Mouse (Mus musculus): Measurements from ENCODE around the gene G3bp2. TPM values are rescaled to one million over a fixed set of nuclear protein-coding genes. Genes with fewer than 3 reads are reported as not detected.

The G3bp2 gene
- polyA plus RNA-seq, 1 experiment: 123 TPM

DNA sequence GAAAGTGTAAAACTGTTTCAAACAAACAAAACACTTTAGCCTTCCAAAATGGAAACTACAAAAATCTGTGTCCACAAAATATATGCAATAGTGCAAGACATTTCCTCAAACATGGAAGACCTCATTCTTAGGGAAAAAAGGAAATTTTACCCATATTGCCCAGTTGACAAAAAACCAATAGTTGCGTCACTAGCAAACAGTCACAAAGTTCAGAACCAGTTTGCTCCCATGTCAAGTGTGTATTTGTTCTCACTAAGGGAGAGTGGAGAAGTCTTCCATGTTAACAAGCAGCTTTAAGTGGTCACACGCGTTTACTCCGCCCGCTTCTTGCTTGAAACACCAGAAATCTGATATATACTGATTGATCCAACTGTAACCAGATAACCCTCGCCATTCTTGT, 30.7 kb downstream of the G3bp2 start:
- WGBS: 99% methylated on average over 6 of the region's 6 CpGs
- no peaks in the 10 kb centered on the region for H3K27me3 ChIP-seq (ENCODE audit: control insufficient read depth, insufficient read depth, low read length)
- DNase-seq: no peak
- no peak overlapping the region for H3K4me3 ChIP-seq (replicated peaks; ENCODE audit: insufficient read depth, low read depth, low read length)
- no peak overlapping the region for H3K27ac ChIP-seq (ENCODE audit: insufficient read depth, low read length)
- H3K4me1 ChIP-seq (ENCODE audit: control insufficient read depth, insufficient read depth, low read length): no peaks in the 10 kb centered on the region
- TF ChIP-seq CTCF (IDR thresholded peaks at IDR 0.05; ENCODE audit: borderline replicate concordance, insufficient read depth, low read depth, low read length): no peak
- no peak for TF ChIP-seq POLR2A (IDR thresholded peaks at IDR 0.05; ENCODE audit: borderline replicate concordance, insufficient read depth, low read length)

DNA sequence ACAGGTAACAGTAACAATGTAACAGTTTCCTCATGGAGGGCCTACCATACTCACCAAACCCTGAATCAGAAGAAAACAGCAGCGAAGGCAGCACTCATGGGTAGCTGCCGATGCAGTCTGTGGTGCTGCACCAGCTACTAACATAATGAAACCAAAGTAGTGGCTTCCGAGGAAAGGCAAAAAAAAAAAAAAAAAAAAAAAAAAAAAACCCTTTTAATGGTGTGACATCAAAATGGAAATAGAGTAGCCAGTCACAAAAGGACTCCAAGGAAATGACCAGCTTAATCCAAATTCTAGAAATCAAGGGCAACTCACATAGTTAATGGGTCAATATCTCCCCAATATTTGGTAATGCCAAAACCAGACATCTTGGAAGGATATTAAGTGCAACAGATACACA, 33.1 kb downstream of the G3bp2 start:
- Histone ChIP-seq H3K27ac (ENCODE audit: insufficient read depth, low read length) (no peak overlapping the region), H3K27me3 (ENCODE audit: control insufficient read depth, insufficient read depth, low read length) (no peaks in the 10 kb centered on the region), H3K4me3 (replicated peaks; ENCODE audit: insufficient read depth, low read depth, low read length) (no peak overlapping the region), H3K4me1 (ENCODE audit: control insufficient read depth, insufficient read depth, low read length) (no peaks in the 10 kb centered on the region)
- 83% methylated on average over 3 of the region's 3 CpGs for WGBS
- no peak for TF ChIP-seq POLR2A (IDR thresholded peaks at IDR 0.05; ENCODE audit: borderline replicate concordance, insufficient read depth, low read length)
- no peak for TF ChIP-seq CTCF (IDR thresholded peaks at IDR 0.05; ENCODE audit: borderline replicate concordance, insufficient read depth, low read depth, low read length)
- DNase-seq: no peak

DNA sequence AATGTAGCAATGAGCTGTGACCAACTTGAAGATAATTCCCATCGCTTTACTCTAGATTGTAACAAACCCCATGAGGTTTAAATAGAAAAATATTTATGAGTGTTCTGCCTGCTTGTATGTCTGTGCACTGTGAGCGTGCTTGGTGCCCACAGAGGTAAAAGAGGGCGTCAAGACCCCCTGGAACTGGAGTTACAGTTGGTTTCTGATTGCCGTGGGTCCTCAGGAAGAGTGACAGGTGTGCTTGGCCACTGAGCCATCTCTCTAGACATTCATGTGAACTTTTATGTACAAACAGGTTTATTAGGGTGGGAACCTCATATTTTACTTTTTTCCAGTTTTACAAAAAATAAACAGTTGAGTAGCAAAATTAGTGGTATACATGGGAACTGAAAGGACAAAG, 39.7 kb downstream of the G3bp2 start, which contains the start of gene Cdkl2:
Cdkl2 (minus strand) TSS at position 101 of the 400 bp plus-strand sequence.
- TF ChIP-seq POLR2A (IDR thresholded peaks at IDR 0.05; ENCODE audit: borderline replicate concordance, insufficient read depth, low read length): no peak
- TF ChIP-seq CTCF (IDR thresholded peaks at IDR 0.05; ENCODE audit: borderline replicate concordance, insufficient read depth, low read depth, low read length): no peak
- 64% methylated on average over 4 of the region's 4 CpGs for WGBS
- Histone ChIP-seq H3K4me3 (replicated peaks; ENCODE audit: insufficient read depth, low read depth, low read length) (peak within 1 kb of the TSS; percentile 94), H3K27ac (ENCODE audit: insufficient read depth, low read length) (peak within 1 kb of the TSS; percentile 74), H3K27me3 (ENCODE audit: control insufficient read depth, insufficient read depth, low read length) (no peaks in the 10 kb centered on the region), H3K4me1 (ENCODE audit: control insufficient read depth, insufficient read depth, low read length) (peaks cover 5% of the 10 kb centered on the region)
- no peak for DNase-seq

DNA sequence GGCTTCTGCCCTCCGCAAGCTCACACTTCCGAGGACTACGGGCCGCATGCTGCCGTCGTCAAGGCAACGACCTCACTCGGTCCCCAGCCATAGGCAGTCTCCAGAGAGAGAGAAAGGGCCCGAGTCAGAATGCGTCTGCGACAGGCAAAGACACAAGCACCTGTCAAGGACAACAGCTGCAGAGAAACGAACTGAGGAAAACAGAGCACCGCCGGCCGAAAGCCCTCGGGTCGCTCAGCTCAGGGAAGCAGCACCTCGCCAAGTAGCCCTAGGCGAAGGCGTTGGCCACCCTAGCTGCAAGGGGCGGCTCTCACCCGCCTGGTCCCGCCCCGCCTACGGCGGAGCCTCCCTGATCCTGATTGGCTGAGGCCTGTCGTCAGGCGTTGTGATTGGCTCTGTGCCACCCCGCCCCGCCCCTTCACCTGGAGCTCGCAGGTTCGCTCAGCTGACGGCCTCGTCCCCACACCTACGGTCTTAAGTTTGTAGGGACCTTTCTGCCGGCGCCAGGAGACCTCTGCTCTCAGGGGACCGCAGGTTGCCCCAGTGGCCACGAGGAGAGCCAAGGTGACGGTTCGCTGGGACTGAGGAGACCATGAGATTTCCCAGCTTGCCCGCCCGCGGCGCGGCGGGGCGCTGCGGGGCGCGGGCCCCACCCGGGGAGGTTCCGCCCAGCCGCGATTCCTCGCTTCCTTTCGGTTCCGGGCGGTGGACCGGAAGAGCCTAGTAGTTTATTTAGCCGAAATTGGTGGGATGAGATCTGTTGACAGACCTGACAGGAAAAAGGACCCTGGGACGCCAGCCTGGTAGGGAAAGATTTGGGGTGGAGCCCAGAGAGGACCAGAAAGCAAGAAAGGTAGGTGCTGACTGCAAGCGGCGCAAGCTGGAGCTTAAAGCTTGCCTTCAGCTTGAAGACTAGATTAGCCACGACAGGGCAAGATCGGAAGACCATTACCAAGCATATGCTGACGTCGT, 40.9 kb downstream of the G3bp2 start:
- H3K4me1 ChIP-seq (ENCODE audit: control insufficient read depth, insufficient read depth, low read length): peaks cover 5% of the 10 kb centered on the region
- peak overlapping the region; percentile 74 for H3K27ac ChIP-seq (ENCODE audit: insufficient read depth, low read length)
- peak; percentile 98 to 99 for DNase-seq
- H3K4me3 ChIP-seq (replicated peaks; ENCODE audit: insufficient read depth, low read depth, low read length): peak overlapping the region; percentile 94
- H3K27me3 ChIP-seq (ENCODE audit: control insufficient read depth, insufficient read depth, low read length): no peaks in the 10 kb centered on the region
- under 1% methylated on average over 68 of the region's 68 CpGs for WGBS
- TF ChIP-seq CTCF (IDR thresholded peaks at IDR 0.05; ENCODE audit: borderline replicate concordance, insufficient read depth, low read depth, low read length): no peak
- TF ChIP-seq POLR2A (IDR thresholded peaks at IDR 0.05; ENCODE audit: borderline replicate concordance, insufficient read depth, low read length): peak; percentile 65; the same call in 1 of the 2 replicates

DNA sequence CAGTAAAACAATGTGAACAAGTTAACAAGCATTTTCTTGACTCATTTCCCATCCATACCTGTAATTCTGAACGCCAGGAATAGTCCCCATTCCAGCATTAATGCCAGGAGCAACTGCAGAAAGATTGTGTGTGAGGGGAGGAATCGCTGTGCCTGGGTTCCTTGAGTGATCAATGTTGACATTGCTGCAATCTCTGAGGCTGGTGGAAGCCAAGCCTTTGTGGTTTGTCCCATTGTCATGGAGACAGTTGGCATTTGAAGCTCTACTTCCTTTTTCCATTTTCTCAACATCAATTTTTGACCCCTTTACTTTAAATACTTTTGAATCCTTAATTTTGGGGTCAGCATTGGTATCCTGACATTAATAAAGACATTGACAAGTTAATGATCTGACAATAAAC, 63.6 kb downstream of the G3bp2 start:
- TF ChIP-seq CTCF (IDR thresholded peaks at IDR 0.05; ENCODE audit: borderline replicate concordance, insufficient read depth, low read depth, low read length): no peak
- TF ChIP-seq POLR2A (IDR thresholded peaks at IDR 0.05; ENCODE audit: borderline replicate concordance, insufficient read depth, low read length): no peak
- Histone ChIP-seq H3K27me3 (ENCODE audit: control insufficient read depth, insufficient read depth, low read length) (no peaks in the 10 kb centered on the region), H3K4me3 (replicated peaks; ENCODE audit: insufficient read depth, low read depth, low read length) (no peak overlapping the region), H3K27ac (ENCODE audit: insufficient read depth, low read length) (no peak overlapping the region), H3K4me1 (ENCODE audit: control insufficient read depth, insufficient read depth, low read length) (no peaks in the 10 kb centered on the region)
- WGBS: 40% methylated on average over 2 of the region's 2 CpGs
- no peak for DNase-seq

DNA sequence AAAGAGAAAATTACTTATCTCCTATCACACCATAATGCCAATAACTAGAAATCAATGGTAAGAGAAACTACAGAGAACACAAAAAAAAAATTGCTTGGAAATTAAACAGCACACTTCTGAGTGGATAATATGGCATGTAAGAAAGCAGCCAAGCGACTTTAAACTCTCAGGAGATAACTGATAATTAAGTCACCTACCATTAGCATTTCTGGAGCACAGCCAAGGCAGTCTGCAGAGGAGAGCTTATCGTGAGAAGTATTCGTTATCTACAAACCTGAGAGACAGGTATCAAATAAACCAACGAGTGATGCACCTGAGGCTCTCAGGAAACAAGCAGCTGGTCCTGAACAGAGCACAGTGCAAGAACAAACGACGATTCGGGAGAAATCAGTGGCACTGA, 71.8 kb downstream of the G3bp2 start:
- H3K4me3 ChIP-seq (replicated peaks; ENCODE audit: insufficient read depth, low read depth, low read length): no peak overlapping the region
- no peaks in the 10 kb centered on the region for H3K27me3 ChIP-seq (ENCODE audit: control insufficient read depth, insufficient read depth, low read length)
- no peaks in the 10 kb centered on the region for H3K4me1 ChIP-seq (ENCODE audit: control insufficient read depth, insufficient read depth, low read length)
- WGBS: 70% methylated on average over 7 of the region's 7 CpGs
- no peak for TF ChIP-seq POLR2A (IDR thresholded peaks at IDR 0.05; ENCODE audit: borderline replicate concordance, insufficient read depth, low read length)
- TF ChIP-seq CTCF (IDR thresholded peaks at IDR 0.05; ENCODE audit: borderline replicate concordance, insufficient read depth, low read depth, low read length): no peak
- no peak for DNase-seq
- H3K27ac ChIP-seq (ENCODE audit: insufficient read depth, low read length): no peak overlapping the region

DNA sequence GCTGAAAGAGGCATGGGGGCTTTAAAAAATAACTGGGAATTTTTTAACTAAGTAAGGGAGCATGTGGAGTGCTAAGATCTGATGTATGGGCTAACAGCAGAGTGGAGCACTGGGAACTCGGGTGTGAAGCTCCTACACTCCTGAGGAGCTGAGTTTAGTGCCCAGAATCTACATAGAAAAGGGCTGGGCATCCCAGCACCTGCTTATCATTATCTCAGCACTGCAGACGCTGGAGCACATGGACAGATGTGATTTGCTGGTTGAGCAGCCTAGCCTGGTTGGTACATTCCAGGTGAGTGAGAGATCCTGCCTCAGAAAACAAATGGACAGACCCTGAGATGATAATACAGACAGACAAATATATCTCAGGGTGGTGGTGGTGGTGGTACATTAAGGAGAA, 73.7 kb downstream of the G3bp2 start:
- TF ChIP-seq CTCF (IDR thresholded peaks at IDR 0.05; ENCODE audit: borderline replicate concordance, insufficient read depth, low read depth, low read length): no peak
- no peak for TF ChIP-seq POLR2A (IDR thresholded peaks at IDR 0.05; ENCODE audit: borderline replicate concordance, insufficient read depth, low read length)
- 50% methylated on average over 2 of the region's 2 CpGs for WGBS
- Histone ChIP-seq H3K4me1 (ENCODE audit: control insufficient read depth, insufficient read depth, low read length) (no peaks in the 10 kb centered on the region), H3K27me3 (ENCODE audit: control insufficient read depth, insufficient read depth, low read length) (no peaks in the 10 kb centered on the region), H3K27ac (ENCODE audit: insufficient read depth, low read length) (no peak overlapping the region), H3K4me3 (replicated peaks; ENCODE audit: insufficient read depth, low read depth, low read length) (no peak overlapping the region)
- no peak for DNase-seq

DNA sequence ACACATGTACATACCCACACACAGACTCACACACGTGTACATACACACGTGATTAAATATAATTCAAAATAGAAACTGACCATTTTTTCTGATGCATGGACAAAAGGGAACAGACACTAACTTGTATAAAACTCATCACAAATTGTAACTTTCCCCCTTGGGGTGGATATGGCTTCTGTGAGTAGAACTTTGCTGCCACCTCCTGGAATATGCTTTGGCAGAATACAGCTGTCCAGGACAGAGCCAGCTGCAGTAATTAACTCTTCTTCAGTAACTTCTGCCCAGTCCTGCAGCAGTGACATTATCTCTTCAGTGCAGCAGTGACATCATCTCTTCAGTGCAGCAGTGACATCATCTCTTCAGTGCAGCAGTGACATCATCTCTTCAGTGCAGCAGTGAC, 80.5 kb downstream of the G3bp2 start:
- TF ChIP-seq CTCF (IDR thresholded peaks at IDR 0.05; ENCODE audit: borderline replicate concordance, insufficient read depth, low read depth, low read length) (no peak), POLR2A (IDR thresholded peaks at IDR 0.05; ENCODE audit: borderline replicate concordance, insufficient read depth, low read length) (no peak)
- 68% methylated on average over 2 of the region's 2 CpGs for WGBS
- Histone ChIP-seq H3K4me3 (replicated peaks; ENCODE audit: insufficient read depth, low read depth, low read length) (no peak overlapping the region), H3K27me3 (ENCODE audit: control insufficient read depth, insufficient read depth, low read length) (no peaks in the 10 kb centered on the region), H3K27ac (ENCODE audit: insufficient read depth, low read length) (no peak overlapping the region), H3K4me1 (ENCODE audit: control insufficient read depth, insufficient read depth, low read length) (no peaks in the 10 kb centered on the region)
- DNase-seq: no peak

Other genes starting within 250 kb of the G3bp2 start
- 51.3 and 55.1 TPM in 2 replicates for gene Rchy1, start 120.7 kb downstream of the G3bp2 start, polyA plus RNA-seq (2012; rRNA removed)
- 0.20 TPM in 1 of 2 replicates, not detected in the other for gene Odaph, start 96.2 kb downstream of the G3bp2 start, polyA plus RNA-seq (2012; rRNA removed)
- 9.1 and 11.1 TPM in 2 replicates for gene Cdkl2, start 39.8 kb downstream of the G3bp2 start, polyA plus RNA-seq (2012; rRNA removed)
- 55.2 and 59.3 TPM in 2 replicates for gene Uso1, start 54.2 kb upstream of the G3bp2 start, polyA plus RNA-seq (2012; rRNA removed)
- gene U90926, start 131.7 kb upstream of the G3bp2 start, polyA plus RNA-seq (2012; rRNA removed): not detected in 2 replicates
- gene Ppef2, start 172.6 kb upstream of the G3bp2 start, polyA plus RNA-seq (2012; rRNA removed): 2.1 and 2.7 TPM in 2 replicates
- gene Naaa, start 194.5 kb upstream of the G3bp2 start, polyA plus RNA-seq (2012; rRNA removed): 32.1 and 37.6 TPM in 2 replicates
- 15.3 and 15.6 TPM in 2 replicates for gene Sdad1, start 226.8 kb upstream of the G3bp2 start, polyA plus RNA-seq (2012; rRNA removed)
- 0.17 TPM in 1 of 2 replicates, not detected in the other for gene Cxcl9, start 244.4 kb upstream of the G3bp2 start, polyA plus RNA-seq (2012; rRNA removed)
- 12.8 and 17.8 TPM in 2 replicates for gene Art3, start 248.1 kb upstream of the G3bp2 start, polyA plus RNA-seq (2012; rRNA removed)